Mouse (Mus musculus) thymus, postnatal 10 days (tissue): Measurements from ENCODE around the gene Olfr1234.

Experiments
- DNase-seq, 2 experiments: peaks; one replicate each; pipeline ENCODE4 v3.0.0; 2021; ENCODE audit warnings: low spot score in 2 of 2

Olfr1234 gene

DNA sequence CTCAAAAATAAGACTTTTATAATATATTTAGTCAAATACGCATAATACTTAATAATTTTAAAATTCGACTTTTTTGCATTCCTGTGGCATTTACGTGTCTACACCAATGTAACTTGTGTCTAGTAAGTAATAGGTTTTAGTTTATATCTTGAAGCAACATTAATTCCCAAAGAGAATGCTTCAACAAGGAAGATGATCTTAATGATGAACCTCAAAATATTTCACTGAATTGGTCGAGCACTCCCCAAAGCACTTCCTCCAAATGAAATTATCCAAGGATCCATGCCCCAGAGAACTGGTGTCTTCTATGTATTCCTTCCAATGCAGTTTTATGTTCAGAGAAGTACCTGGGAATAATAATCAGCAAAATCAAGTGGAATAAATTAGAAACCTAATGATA lies at the start of gene Olfr1234:
Gene Olfr1234 (minus strand): TSS at position 101 of the 400 bp plus-strand sequence.
- no peak for DNase-seq

DNA sequence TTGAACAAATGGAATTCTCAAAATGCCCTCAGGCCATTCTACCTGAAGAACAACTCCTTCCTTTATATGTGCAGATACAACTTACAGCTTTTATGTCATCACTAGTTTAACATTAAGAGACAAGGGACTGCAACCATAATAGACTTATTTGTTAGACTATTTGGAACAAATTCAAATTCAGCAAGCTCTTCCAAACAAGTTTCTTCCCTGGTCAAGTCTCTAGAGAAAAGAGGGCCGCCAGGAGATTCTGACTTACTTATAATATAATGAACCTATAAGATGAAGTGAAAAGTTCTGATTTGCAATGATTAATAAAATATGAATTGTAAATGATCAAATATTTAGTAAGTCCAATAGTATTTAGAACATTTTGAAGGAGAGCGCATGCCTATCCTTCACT lies 44.9 kb upstream of the Olfr1234 start, which contains the start of gene Olfr1238:
Gene Olfr1238 (minus strand): TSS at position 101 of the 400 bp plus-strand sequence.
- no peak for DNase-seq

DNA sequence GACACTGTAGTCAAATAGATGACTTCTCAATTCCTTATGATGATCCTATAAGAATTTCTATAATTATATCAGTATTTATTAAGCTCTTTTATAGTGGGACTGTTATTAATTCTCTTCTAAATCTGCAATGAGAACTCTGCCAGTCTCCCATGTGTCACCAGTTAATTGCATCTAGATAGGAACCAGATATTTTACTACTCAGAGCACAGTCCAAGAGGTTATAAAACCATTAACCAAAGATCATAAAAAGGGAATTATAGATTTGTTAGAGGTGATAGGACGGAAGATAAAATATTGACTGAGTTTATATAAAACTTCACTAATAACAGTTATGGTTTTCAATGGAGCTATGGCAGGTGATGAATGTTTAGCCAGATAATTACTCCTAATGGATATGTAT lies 36.2 kb upstream of the Olfr1234 start:
- DNase-seq = no peak

DNA sequence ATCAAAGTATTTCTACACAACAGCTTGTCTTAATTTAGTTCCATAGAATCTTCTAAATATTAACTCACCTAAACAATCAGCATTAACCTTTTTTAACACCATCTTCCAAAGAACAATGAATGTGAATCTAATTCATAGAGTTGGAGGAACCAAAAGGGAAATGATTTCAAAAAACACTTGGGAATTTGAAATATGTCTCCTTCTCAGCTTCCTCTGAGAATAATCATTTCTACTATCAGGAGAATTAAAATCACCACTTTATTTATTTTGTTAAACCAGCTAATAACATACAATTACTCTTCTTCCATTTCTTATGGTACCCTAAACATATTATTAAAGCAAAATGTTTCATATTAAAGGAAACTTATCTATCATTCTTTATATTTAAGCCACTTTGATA lies 22.4 kb downstream of the Olfr1234 start, which contains the start of gene Olfr1233:
Gene Olfr1233 (minus strand): TSS at position 101 of the 400 bp plus-strand sequence.
- no peak for DNase-seq

DNA sequence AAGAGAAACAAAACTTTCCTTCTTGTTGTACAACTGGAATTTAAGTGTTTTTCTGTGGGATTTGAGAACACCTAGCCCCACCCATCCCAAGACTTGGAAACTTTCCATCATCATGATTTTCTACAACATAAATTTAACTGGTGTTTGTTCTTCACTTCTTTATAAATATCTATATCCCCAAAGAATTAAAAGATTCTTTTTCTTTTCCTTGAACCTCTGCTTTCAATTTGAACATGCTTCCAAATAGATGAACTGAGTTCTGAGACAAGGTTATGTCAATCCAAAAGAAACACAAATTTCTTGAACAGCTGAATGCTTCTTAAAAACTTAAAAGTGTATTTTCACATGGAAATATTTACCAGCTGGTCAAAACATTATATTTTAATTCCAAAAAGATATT lies 35.1 kb downstream of the Olfr1234 start, which contains the start of gene Olfr1232:
Gene Olfr1232 (minus strand): TSS at position 101 of the 400 bp plus-strand sequence.
- no peak for DNase-seq
